Mouse (Mus musculus) left cerebral cortex, adult 9 months (tissue): Measurements from ENCODE around the gene Stag2.

Experiments used
- DNase-seq, 2 experiments: peaks; one replicate each; pipeline ENCODE4 v3.0.0; 2022; ENCODE audit warnings: low spot score in 2 of 2

Gene Stag2

DNA sequence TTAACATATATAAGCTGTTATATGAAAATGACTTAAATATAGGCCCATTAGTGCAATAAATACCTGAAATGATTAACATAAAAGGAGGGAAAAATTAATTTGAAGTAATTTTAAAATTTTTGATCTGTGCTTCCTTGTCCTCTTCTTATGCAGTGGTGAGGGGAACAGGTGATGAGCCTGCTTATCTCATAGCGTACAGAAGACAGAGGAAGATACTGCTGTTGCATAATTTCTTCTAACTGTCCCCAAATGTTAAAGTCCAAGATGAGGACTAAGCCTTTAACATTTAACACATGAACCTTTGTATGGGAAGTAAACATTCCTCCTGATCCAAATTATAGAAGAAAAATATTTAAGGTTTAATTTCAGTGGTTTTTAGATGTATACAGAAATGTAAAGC is 66.6 kb downstream of the Stag2 start:
- no peak for DNase-seq

DNA sequence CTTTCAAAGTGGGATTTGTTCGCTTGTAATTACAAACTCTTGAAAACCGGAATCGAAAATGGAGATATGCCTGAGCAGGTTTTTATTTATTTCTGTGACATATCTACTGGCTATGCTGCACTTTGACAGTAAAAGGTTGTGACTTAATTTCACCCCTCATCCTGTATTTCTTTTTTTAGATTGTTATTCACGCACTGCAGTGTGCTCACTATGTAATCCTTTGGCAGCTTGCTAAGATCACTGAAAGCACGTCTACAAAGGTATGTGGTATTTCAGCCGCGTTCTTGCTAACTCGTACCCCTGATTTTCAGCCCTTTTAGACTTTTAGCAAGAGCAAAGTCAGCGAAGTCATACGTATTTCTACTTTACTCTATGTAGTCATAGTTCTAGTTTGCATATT is 101.2 kb downstream of the Stag2 start:
- no peak for DNase-seq

DNA sequence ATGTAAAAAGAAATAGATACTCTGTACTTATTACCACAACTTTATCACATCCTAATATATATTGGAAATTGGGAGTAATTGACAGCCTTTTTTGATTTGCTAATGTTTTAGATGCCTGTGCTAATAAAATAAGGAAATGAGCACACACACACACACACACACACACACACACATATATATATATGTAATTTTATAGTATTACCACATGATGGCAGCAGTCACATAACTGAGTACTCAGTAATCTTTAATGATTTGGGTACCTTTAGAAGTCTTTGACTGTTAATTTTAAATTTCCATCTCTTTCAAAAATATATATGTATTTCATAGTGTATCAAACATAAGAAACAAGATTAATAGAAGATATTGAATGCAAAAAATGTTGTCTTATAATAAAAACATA is 123.6 kb downstream of the Stag2 start:
- no peak for DNase-seq

DNA sequence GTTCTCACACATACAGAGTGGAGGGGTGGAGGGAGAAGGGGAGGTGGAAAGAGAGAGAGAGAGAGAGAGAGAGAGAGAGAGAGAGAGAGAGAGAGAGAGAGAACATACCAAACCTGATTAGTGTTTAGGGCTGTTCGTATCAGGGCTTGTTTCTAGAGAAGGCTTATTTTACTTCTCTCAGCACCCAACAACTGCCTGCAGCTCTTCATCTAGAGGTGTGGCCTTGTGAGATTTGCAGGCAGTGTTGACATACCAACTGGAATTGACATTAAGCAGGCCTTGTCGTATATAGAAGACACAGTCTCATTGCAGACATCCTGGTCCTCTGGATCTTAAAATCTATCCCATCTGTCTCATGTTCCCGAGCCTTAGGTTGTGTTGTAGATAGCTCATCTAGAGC is 141.1 kb downstream of the Stag2 start:
- no peak for DNase-seq

DNA sequence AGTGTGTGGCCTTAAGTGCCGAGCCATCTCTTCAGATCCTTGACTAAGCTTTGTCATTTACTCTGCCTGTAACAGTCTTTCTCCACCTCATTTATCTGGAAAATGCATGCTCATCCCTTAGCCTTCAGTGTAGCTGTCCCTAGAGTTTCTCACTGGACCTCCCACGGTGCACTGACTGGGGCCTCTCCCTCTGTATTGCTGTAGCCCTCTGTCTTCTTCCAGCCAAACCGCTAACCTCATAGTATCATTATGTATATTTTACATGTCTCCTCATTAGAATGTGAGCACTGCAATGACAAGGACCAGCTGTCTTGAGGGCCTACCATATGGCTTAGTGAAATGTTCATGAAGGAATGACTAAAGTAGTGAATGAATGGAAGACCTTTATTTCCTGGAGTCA is 166.1 kb downstream of the Stag2 start:
- DNase-seq, result no peak

DNA sequence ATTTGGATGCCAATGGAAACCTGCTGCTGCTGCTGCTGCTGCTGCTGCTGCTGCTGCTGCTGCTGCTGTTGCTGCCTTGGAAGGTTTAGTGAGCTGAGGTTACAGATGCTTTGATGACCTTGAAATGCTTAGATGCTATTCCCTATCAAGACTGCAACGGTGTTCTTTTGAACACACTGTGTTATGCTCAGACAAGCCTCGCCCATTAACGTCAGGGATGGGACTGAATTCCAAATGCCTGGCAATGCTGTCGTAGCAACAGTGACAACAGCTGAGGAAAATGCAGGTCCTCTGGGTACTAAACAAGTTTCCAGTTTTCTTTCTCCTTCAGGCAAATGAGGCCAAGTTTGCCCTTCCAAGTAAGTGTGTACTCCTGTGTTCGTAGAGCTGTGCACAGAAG is 171.3 kb downstream of the Stag2 start:
- no peak for DNase-seq

DNA sequence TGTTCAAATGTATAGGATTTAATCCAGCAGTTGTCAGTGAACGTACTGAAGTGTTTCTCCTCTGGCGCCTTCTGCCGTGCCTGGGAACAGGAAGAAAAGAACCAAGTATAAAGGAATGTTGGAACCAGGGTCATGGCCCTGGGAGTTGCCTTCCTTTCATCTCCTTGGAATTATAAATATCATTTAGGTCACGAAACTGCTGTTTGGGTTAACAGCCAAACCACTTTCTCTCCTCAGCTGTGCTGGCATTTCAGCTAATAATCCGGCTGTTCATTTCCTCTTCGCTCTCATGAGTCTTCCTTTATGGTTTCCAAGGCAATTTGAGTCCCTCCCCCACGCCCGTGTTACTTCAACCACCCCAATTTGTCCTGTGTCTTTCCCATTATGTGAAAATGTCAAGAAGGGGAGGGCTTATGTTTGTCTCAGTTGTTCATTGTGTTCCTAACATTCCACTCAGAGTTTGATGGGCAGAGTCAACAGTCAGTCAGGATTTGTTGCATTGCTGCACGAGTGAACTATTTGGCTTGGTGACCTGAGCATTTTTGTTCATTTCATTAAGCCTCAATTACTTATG is 172.2 kb downstream of the Stag2 start:
- no peak for DNase-seq

DNA sequence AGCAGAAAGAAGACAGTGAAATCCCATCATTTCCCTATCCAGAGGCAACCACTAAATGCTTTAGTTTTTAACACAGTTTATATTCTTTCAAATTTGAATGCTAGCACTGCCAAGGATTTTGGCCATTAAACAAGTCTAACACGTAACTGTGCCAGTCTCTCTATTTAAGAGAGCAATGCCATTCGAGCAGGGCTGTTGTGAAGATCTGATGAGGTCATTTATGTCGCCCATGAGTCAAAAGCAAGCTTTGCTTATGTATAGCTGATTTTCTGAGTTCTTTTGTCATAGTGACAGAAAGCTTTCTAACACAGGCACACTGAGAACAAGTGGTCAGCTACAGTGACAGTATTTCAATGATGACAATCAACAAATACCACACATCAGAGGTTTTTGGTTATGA is 175.7 kb downstream of the Stag2 start:
- DNase-seq, result no peak
